ENCODE assay signal across 12 mouse cellular contexts in genomic region chr15:98791771-98792170, GRCm38 (mm10). TPM values are rescaled to one million over a fixed set of nuclear protein-coding genes. Genes with fewer than 3 reads are reported as not detected.
DNase-seq lines count a peak whose midpoint lies in the region; ATAC-seq lines count a peak whose summit lies in the region.
"Had no signal": no experiment of that assay in that cellular context is flagged by ENCODE, and none has a peak within 500 bp of the region (broad histone marks: within the 10 kb centered on the region; RNA-seq: fewer than 3 reads in every experiment).

No protein-coding gene starts in this region.

- peaks cover 44% of the 10 kb centered on the region for H3K4me1 ChIP-seq in forebrain, embryonic 12.5 days
- 0 out of 2 replicates have a peak, but pooled peaks cover 14% of the 10 kb centered on the region for H3K4me1 ChIP-seq in forebrain, embryonic 16.5 days (replicated peaks; ENCODE audit: control insufficient read depth, insufficient read depth, low read length)
- H3K4me1 ChIP-seq in megakaryocyte, embryonic 14.5 days, result peaks cover 66% of the 10 kb centered on the region
- peaks cover 36% of the 10 kb centered on the region for H3K4me1 ChIP-seq in stomach, embryonic 15.5 days

- no peak overlapping the region for H3K9ac ChIP-seq in forebrain, embryonic 12.5 days
- no peak overlapping the region for H3K9ac ChIP-seq in forebrain, embryonic 16.5 days (replicated peaks; ENCODE audit: low read depth, low read length)
- no peak overlapping the region for H3K9ac ChIP-seq in stomach, embryonic 15.5 days

- H3K36me3 ChIP-seq in forebrain, embryonic 12.5 days (replicated peaks), result no peaks in the 10 kb centered on the region
- no peaks in the 10 kb centered on the region for H3K36me3 ChIP-seq in forebrain, embryonic 16.5 days (ENCODE audit: control insufficient read depth, insufficient read depth)
- H3K36me3 ChIP-seq in megakaryocyte, embryonic 14.5 days (replicated peaks; ENCODE audit: low read length), result no peaks in the 10 kb centered on the region
- H3K36me3 ChIP-seq in stomach, embryonic 15.5 days, result no peaks in the 10 kb centered on the region

- no peak for DNase-seq in spleen, adult 18-20 months
- no peak for DNase-seq in kidney, postnatal 4 days
- DNase-seq: cerebellum, adult 8-10 months; gastrocnemius, postnatal 25 days had no signal

- H3K4me3 ChIP-seq in forebrain, embryonic 12.5 days (replicated peaks), result peak overlapping the region; percentile 16; the same call in 1 of the 2 replicates
- no peak overlapping the region for H3K4me3 ChIP-seq in forebrain, embryonic 16.5 days (replicated peaks; ENCODE audit: low read length)
- H3K4me3 ChIP-seq in megakaryocyte, embryonic 14.5 days (replicated peaks), result peak overlapping the region; percentile 64
- peak overlapping the region; percentile 17 for H3K4me3 ChIP-seq in stomach, embryonic 15.5 days (replicated peaks)

- no peaks in the 10 kb centered on the region for H3K9me3 ChIP-seq in forebrain, embryonic 12.5 days
- no peaks in the 10 kb centered on the region for H3K9me3 ChIP-seq in forebrain, embryonic 16.5 days (ENCODE audit: control insufficient read depth, low read length)
- peaks cover 14% of the 10 kb centered on the region; the same call in 1 of the 2 replicates for H3K9me3 ChIP-seq in megakaryocyte, embryonic 14.5 days
- H3K9me3 ChIP-seq in stomach, embryonic 15.5 days, result no peaks in the 10 kb centered on the region

- peaks cover 100% of the 10 kb centered on the region for H3K27me3 ChIP-seq in forebrain, embryonic 12.5 days
- peaks cover 92% of the 10 kb centered on the region for H3K27me3 ChIP-seq in forebrain, embryonic 16.5 days (replicated peaks; ENCODE audit: control insufficient read depth, insufficient read depth, low read length)
- peaks cover 96% of the 10 kb centered on the region for H3K27me3 ChIP-seq in megakaryocyte, embryonic 14.5 days (replicated peaks)
- H3K27me3 ChIP-seq in stomach, embryonic 15.5 days (replicated peaks), result peaks cover 92% of the 10 kb centered on the region

- H3K27ac ChIP-seq in forebrain, embryonic 12.5 days, result no peak overlapping the region
- H3K27ac ChIP-seq in forebrain, embryonic 16.5 days (ENCODE audit: low read length), result no peak overlapping the region
- H3K27ac ChIP-seq in stomach, embryonic 15.5 days, result no peak overlapping the region

- ATAC-seq in forebrain, embryonic 12.5 days (ENCODE audit: low FRiP score), result no peak
- ATAC-seq in forebrain, embryonic 16.5 days, result no peak
- ATAC-seq in megakaryocyte, adult 5-6 weeks (ENCODE audit: poor library complexity, severe bottlenecking), result no peak
- peak; percentile 14 for ATAC-seq in inflammation-experienced regulatory T-cells, adult 6 months
- no peak; the same call in 1 of the 2 replicates for ATAC-seq in stomach, embryonic 15.5 days (ENCODE audit: insufficient read depth, low FRiP score, low read depth)
- ATAC-seq: activated CD4-positive, CD25-positive, alpha-beta regulatory T cell, adult 4 months had no signal

- WGBS in forebrain, embryonic 12.5 days, result under 1% methylated on average over 23 of the region's 23 CpGs
- 2% methylated on average over 23 of the region's 23 CpGs for WGBS in forebrain, embryonic 16.5 days
- WGBS in stomach, embryonic 15.5 days, result 1% methylated on average over 23 of the region's 23 CpGs

- no peak overlapping the region for H3K4me2 ChIP-seq in forebrain, embryonic 12.5 days
- no peak overlapping the region for H3K4me2 ChIP-seq in forebrain, embryonic 16.5 days (ENCODE audit: low read length)
- peak overlapping the region; percentile 5; the same call in 1 of the 2 replicates for H3K4me2 ChIP-seq in stomach, embryonic 15.5 days

RNA-seq across cellular contexts. Expression of gene Wnt1, which starts 2.1 kb away (rescaled TPM):
- 0.18 and 0.61 TPM in 2 replicates for polyA plus RNA-seq in forebrain, embryonic 12.5 days (2016; fragmentation: Nextera tagmentation; extraction: Ambion mirVana)
- polyA plus RNA-seq in forebrain, embryonic 16.5 days (2015; fragmentation: Nextera tagmentation; extraction: Ambion mirVana), result 0.10 and 0.42 TPM in 2 replicates
- not detected in 2 replicates for polyA plus RNA-seq in megakaryocyte, embryonic 14.5 days (2012; ENCODE audit: insufficient read depth, low replicate concordance)
- total RNA-seq in megakaryocyte, adult 5-6 weeks (2015), result not detected in 2 replicates
- not detected in 2 replicates for total RNA-seq in megakaryocyte, adult 5-6 weeks (2017)
- under 1 TPM in 1 of 3 experiments, not detected in 2; 0.15 TPM for polyA plus RNA-seq in inflammation-experienced regulatory T-cells, adult 6 months (2017; shearing (Covaris generic))
- not detected in 2 replicates for polyA plus RNA-seq in stomach, embryonic 15.5 days (2015; fragmentation: Nextera tagmentation; extraction: Ambion mirVana)
- total RNA-seq: gastrocnemius, postnatal 25 days; megakaryocyte progenitor cell, adult 5-6 weeks had no signal
- polyA plus RNA-seq: activated CD4-positive, CD25-positive, alpha-beta regulatory T cell, adult 4 months had no signal

RNA-seq across cellular contexts. Expression of gene Wnt10b, which starts 13.8 kb away (rescaled TPM):
- 0.18 and 0.24 TPM in 2 replicates for polyA plus RNA-seq in forebrain, embryonic 12.5 days (2016; fragmentation: Nextera tagmentation; extraction: Ambion mirVana)
- polyA plus RNA-seq in forebrain, embryonic 16.5 days (2015; fragmentation: Nextera tagmentation; extraction: Ambion mirVana), result not detected in 2 replicates
- not detected in 2 replicates for polyA plus RNA-seq in megakaryocyte, embryonic 14.5 days (2012; ENCODE audit: insufficient read depth, low replicate concordance)
- total RNA-seq in megakaryocyte, adult 5-6 weeks (2015), result 0.04 and 0.34 TPM in 2 replicates
- not detected in 2 replicates for total RNA-seq in megakaryocyte, adult 5-6 weeks (2017)
- under 1 TPM in 1 of 3 experiments, not detected in 2; 0.15 TPM for polyA plus RNA-seq in inflammation-experienced regulatory T-cells, adult 6 months (2017; shearing (Covaris generic))
- 0.08 TPM in 1 of 2 replicates, not detected in the other for polyA plus RNA-seq in stomach, embryonic 15.5 days (2015; fragmentation: Nextera tagmentation; extraction: Ambion mirVana)

RNA-seq across cellular contexts. Expression of gene Ddn, which starts 17.5 kb away (rescaled TPM):
- 0.22 TPM in 1 of 2 replicates, not detected in the other for polyA plus RNA-seq in forebrain, embryonic 12.5 days (2016; fragmentation: Nextera tagmentation; extraction: Ambion mirVana)
- polyA plus RNA-seq in forebrain, embryonic 16.5 days (2015; fragmentation: Nextera tagmentation; extraction: Ambion mirVana), result 0.46 and 0.58 TPM in 2 replicates
- polyA plus RNA-seq in megakaryocyte, embryonic 14.5 days (2012; ENCODE audit: insufficient read depth, low replicate concordance), result 0.32 and 0.73 TPM in 2 replicates
- not detected in 2 replicates for total RNA-seq in megakaryocyte, adult 5-6 weeks (2015)
- total RNA-seq in megakaryocyte, adult 5-6 weeks (2017), result 0.15 and 0.16 TPM in 2 replicates
- polyA plus RNA-seq in inflammation-experienced regulatory T-cells, adult 6 months (2017; shearing (Covaris generic)), result not detected
- not detected in 2 replicates for polyA plus RNA-seq in stomach, embryonic 15.5 days (2015; fragmentation: Nextera tagmentation; extraction: Ambion mirVana)
- polyA plus RNA-seq: activated CD4-positive, CD25-positive, alpha-beta regulatory T cell, adult 4 months had no signal

RNA-seq across cellular contexts. Expression of gene Arf3, which starts 28.8 kb away (rescaled TPM):
- 58.2 and 58.3 TPM in 2 replicates for polyA plus RNA-seq in forebrain, embryonic 12.5 days (2016; fragmentation: Nextera tagmentation; extraction: Ambion mirVana)
- polyA plus RNA-seq in forebrain, embryonic 16.5 days (2015; fragmentation: Nextera tagmentation; extraction: Ambion mirVana), result 82.6 and 99.9 TPM in 2 replicates
- 7.0 and 17.8 TPM in 2 replicates for polyA plus RNA-seq in megakaryocyte, embryonic 14.5 days (2012; ENCODE audit: insufficient read depth, low replicate concordance)
- total RNA-seq in megakaryocyte, adult 5-6 weeks (2015), result 28.3 and 35.9 TPM in 2 replicates
- 33.8 and 37.8 TPM in 2 replicates for total RNA-seq in megakaryocyte, adult 5-6 weeks (2017)
- polyA plus RNA-seq in inflammation-experienced regulatory T-cells, adult 6 months (2017; shearing (Covaris generic)), result 10 to 100 TPM; 35.5 to 38.0 (median 37.8) TPM
- 41.6 and 45.2 TPM in 2 replicates for polyA plus RNA-seq in stomach, embryonic 15.5 days (2015; fragmentation: Nextera tagmentation; extraction: Ambion mirVana)

RNA-seq across cellular contexts. Expression of gene Prkag1, which starts 39.5 kb away (rescaled TPM):
- polyA plus RNA-seq in forebrain, embryonic 12.5 days (2016; fragmentation: Nextera tagmentation; extraction: Ambion mirVana), result 85.2 and 89.4 TPM in 2 replicates
- polyA plus RNA-seq in forebrain, embryonic 16.5 days (2015; fragmentation: Nextera tagmentation; extraction: Ambion mirVana), result 79.5 and 89.2 TPM in 2 replicates
- 237 and 264 TPM in 2 replicates for polyA plus RNA-seq in megakaryocyte, embryonic 14.5 days (2012; ENCODE audit: insufficient read depth, low replicate concordance)
- total RNA-seq in megakaryocyte, adult 5-6 weeks (2015), result 60.5 TPM in 2 replicates
- 99.7 and 126 TPM in 2 replicates for total RNA-seq in megakaryocyte, adult 5-6 weeks (2017)
- polyA plus RNA-seq in inflammation-experienced regulatory T-cells, adult 6 months (2017; shearing (Covaris generic)), result 100 to 1,000 TPM; 119 to 137 (median 129) TPM
- polyA plus RNA-seq in stomach, embryonic 15.5 days (2015; fragmentation: Nextera tagmentation; extraction: Ambion mirVana), result 82.4 and 85.6 TPM in 2 replicates
